Mouse (Mus musculus) NIH3T3 (cell line): ENCODE data around the gene Cbx5.
A peak's percentile ranks its signal among the peaks of the same experiment; 100 is the strongest.

Source experiments
- DNase-seq: peaks from one replicate; pipeline ENCODE4 v3.0.0-alpha.2; 2012; ENCODE audit warnings: low read depth

Gene Cbx5

DNA sequence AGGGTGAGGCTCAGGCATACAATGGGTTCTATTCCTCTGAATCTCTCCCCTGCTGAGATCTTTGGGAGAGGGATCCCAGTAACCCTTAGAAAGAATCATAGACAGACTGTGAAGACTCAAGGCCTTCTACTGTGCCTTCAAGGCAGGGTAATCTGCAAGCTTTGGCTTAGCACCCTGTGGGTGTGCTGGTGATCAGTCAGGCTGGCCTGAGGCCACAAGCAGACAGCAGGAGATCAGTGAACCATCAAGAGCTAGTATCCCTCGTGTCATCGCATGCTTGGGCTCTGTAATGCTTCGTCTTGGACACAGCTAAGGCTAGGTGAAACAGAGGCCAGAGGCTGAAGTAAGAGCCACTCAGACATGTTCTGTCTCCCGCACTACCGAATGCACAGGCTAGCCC lies 66.4 kb downstream of the Cbx5 start:
- DNase-seq: no peak

DNA sequence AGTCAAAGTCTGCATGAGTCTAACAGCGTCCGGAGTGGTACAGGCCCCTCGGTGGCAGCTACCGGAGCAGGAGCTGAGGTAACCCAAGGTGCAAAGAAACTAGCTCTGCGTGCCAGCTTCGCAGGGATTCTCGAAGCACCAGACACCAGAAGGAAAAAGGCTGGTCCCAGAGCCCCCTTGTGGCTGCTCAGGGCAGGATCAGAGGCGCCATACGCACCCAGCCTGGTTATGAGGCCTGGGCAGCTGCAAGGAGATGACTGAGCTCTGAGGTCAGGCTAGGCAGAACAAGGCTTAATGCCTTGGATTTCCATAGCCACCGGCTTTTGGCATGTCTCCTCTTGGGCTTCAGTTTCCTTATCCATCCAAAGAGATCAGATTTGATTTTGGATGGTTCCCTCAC lies 67.1 kb downstream of the Cbx5 start:
- DNase-seq: peak; percentile 85

DNA sequence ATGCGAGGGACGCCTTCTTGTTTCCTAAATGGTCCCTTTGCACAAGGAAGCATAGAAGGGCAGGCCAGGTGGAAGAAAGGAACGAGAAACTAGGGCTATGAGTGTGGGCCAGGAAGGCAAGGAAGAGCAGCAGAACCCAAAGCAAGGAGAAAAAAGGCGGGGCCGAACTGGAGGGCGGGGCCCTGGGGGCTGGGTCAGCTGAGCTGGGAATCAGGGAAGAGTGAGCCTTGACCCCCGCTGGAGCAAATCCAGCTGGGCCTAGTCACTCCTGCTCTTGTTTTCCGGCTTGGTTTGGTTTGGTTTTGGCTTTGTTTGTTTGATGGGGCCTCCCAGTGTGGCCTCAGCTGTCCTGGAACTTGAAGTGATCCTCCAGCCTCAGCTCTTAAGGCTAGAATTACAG lies 68.3 kb downstream of the Cbx5 start:
- DNase-seq: peak; percentile 61

DNA sequence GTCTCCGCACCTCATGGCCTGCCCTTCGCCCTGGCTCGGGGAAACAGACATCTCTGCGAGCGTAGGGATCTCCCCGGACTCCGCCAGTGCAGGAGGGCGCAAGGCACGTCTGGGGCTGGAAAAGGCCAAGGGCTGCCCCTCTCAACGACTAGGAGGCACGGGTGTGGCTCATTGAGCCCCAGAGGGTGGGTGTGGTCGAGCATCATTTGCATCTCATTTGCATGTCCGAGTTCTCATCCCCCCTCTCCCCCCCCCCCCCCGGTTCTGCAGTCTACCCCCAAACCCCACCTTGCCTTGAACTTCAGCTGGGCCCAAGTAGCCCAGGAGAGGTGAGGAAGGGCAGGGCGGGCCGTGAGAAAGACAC lies 69.3 kb downstream of the Cbx5 start:
- DNase-seq: no peak

DNA sequence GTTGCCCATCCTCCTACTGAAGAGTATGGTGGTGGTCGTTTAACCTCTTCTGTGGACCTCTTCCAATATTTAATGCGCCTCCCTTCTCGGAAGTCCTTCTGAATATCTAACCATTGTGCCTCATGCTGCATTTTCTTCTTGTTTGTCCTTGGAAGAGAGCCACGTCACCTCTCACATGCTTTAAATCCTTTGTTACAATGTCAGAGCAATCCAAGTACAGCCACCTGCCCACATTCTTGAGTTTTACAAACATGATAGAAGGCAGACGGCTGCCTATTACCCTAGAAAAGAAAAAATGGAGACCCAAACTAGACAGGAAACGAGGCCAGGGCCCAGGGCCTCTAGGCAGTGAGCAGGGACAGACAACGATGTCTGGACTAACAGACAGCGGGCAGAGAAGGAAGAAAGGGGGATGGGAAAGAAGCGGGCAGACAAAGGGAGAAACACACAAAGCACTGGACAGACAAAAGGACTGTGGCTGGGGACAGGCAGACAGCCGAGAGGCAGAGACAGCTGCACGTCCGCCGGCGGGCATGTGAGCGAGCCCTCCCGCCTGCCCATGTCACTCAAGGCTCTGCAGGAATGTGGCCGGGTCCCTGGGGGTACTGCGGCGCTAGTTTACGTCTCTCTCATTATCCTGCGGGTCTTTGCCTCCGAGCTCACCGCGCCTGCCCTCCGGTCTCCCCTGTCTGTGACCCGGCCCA lies 69.9 kb downstream of the Cbx5 start:
- no peak for DNase-seq

DNA sequence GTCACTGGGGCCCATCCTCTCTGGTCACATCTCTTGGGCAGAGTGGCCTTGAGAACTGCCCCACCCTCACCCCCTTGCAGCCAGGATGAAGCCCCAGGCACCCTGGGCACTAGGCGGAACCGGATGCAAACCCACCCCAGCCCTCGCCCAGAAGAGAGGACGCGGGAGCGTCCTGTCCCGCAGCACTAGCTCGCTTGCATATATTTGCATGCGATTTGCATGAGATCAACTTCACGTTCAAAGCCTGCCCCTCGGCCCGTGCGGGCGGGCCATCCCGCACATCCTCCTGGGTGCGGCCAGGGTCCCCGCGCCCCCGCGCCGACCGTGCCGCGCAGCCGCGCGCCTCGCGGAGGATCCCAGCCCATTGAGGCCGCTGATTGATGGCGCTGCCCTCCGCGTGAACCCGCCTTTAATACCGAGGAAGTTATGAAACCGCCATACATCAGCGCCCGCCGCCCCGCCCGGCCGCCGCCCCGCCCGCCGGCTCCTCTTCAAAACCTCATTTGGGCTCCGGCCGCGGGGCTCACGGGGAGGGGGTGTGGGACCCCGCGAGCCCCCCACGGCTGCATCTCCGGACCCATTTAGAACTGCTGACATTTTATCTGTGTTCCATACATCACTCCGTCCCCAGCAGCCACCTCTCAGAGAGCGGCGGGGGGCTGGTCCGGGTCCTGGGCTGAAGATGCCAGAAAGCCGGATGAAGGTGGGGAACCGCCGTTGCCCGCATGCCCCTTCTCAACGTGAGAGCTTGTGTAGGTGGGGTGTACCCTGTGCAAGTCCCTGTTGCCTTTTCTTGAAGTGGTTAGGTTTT lies 70.6 kb downstream of the Cbx5 start:
- peak; percentile 56 for DNase-seq

DNA sequence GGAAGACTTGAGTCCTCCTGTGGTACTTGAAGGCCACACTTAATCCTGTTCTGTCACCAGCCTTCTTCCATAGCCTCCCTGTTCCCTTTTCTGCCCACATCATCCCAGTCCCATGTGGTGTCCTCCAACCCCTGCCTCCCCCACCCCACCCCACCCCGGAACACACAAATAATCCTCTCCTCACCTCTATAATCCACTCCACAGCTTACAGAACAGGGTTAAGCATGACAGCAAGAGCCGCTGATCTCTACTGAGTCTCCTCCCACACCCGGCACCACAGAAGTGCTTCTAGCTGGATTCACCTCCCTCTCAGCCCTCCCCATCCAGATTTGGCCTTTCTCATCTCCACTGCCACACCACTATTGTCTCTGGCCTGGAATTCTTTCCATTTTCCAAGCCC lies 71.8 kb downstream of the Cbx5 start:
- no peak for DNase-seq

DNA sequence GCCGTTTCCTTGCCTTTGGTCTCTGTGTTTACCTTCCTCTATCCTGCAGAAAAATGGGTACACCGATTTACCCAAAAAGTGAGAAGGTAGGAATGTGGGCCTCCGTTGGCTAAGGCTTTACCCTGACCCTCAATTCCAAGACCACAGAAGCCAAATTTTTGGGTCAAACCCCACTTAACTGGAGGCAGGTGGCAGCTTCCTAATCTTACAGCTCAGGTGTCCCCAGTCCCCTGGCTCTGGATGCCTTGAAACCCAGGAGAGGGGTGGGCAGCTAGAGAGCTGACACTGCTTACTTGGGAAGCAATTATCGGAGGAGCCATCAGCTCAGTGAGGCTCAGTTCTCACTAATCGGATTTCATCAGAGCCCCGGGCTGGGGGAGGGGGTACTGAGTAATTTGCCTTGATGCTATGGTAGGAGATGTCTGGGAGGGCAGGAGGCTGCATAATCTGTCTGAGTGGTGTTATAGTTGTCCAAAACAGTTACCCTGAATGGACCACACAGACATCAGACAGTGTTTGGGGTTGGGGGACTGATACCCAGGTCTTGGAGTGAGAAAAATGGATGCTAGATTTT lies 72.5 kb downstream of the Cbx5 start, which contains the start of gene Smug1:
Gene Smug1, minus strand, starts transcription at position 51 of the 574 bp plus-strand sequence.
- DNase-seq: no peak

DNA sequence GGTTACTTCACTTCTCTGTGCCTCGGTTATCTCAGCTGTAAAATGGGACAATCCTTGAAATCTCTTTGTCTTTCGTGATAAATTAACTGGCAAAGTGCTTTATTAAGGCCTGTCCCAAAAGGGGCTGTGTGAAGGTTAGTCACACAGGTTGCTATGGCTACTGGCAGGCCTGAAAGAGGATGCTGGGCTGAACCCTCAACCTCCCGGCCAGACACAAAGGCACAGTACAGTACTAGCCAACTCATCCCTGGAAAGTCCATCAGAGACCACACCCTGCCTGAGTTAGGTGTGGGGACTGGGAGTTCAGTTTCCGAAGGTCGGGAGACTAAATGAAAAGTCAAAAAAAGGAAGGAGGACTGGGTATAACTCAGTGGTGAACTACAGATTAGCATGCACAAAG lies 73.7 kb downstream of the Cbx5 start:
- DNase-seq: no peak

DNA sequence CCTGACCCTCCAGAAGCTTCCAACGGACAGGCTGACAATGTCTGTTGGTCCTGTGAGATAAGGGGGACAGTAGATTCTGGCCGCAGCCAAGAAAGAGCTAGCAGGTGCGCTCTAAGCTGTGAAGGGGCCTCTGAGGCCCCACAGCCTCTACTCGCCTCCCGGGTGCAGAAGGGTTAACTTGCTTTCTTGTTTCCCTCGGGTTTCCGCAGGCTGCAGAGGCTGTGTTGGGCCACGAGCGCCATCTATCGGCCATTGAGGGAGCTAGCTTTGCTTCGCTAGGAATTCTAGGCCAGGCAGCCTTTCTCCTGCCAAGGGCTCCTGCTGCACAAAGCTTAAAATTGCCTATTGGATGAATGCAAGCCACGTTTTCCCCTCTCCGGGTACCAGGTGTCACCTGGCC lies 74.2 kb downstream of the Cbx5 start:
- DNase-seq: peak; percentile 97

DNA sequence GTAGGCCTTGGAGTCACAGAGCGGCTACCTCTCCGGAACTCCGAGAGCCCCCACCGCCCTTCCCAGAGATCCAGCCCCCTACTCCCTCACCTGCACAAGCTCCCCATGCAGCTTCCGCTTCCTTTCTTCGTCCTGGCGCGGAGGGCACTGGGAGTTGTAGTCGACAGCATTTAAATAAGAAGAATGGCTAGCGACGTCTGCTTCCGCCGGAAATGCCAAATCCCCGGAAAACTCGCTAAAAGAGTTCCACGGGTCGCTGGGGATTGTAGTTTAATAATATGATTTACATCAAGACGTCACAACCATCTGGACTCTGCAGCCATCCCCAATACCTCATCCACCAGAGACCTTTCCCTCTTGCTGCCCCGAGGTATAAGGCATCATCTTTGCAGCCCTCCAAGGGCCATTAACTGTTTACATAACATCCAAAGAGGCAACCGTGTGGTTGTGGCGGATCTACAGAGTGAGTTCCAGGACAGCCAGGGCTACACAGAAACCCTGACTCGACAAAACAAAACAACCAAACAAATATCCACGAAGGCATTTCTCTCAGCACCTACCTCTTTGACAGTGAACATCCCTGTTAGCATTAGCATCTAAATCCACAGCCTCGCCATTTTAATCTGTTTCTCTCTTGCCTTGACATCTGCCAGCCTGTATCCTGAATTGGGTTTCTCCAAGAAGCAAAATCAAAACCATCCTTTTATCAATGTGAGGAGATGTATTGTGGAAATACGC lies 76.3 kb downstream of the Cbx5 start:
- peak; percentile 96 for DNase-seq

DNA sequence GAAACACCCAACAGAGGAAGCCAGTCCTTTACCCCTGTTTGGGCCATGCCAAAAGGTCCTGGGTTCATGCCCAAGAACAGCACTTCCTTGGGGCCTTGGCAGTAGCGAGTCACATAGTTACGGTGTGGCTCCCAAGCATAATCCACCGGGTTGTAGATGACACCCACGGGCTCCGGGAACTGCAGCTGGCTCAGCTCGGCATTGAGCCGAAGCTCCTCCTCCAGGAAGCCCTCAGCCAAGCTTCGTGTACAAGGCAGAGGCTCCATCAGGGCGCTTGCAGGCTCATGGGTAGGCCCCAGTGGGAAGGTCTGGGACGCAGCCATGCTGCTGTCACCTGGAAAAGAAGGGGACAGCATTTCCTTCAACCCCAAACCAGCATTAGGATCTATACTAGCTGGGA lies 82.0 kb downstream of the Cbx5 start:
- no peak for DNase-seq

DNA sequence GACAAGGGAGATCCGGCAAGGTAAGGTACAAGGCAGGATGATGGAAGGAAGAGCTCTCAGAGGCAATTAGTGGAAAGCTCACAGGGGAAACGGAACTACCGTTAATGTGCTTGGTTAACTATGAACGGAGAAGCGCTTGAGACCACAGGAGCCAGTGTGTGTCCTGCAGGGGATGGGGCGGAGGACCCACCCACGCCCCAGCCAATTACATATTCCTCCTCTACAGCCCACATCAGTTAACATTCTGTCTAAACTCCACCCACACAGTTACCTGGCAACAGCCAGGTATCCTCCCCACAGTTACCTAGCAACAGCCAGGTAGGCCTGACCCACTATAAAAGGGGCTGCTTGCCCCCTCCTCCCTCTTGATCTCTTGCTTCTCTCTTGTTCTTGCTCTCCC lies 82.7 kb downstream of the Cbx5 start:
- DNase-seq: no peak

DNA sequence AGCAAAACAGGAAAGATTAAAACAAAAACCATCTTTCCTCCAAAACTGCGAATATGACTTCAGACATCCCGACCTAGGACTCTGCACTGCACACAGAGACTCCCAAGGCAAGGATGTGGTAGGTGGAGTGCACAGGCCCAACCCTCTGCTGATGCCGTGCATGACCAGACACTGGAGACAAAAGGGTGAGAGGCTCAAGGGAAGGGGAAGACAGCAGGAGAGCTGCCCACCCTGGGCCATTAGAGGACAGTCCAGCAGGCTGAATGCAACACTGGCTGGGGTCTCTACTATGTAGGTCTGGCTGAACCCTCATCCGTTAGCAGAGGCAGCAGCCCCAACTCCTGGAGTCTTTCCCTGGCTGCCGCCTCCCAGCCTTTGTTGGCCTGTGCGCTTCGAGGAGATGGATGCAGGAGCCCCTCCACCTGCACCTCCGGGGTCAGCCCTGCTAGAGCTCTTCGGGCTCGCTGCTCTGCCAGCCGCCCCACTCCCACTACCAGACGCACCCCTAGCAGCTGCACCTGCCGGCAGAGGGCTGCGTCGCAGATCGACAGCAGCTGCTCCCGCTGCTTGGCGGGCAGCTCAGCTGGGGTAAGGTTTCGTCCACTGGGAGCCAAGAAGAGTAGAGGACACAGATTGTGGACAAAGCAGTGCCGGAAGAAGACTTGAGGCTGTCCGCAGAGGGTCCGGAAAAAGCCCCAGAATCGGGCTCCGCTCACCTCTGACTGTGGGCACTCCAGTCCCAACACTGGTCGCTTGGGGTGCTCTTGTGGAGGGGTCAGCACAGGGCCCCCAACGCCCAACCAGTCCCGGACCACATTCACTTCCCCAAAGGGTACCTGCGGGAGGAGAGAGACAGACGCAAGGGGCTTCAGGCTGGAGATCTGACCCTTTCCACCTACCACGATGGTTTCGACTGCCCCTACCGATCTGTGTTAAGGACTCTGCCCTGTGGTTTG lies 84.0 kb downstream of the Cbx5 start:
- no peak for DNase-seq

DNA sequence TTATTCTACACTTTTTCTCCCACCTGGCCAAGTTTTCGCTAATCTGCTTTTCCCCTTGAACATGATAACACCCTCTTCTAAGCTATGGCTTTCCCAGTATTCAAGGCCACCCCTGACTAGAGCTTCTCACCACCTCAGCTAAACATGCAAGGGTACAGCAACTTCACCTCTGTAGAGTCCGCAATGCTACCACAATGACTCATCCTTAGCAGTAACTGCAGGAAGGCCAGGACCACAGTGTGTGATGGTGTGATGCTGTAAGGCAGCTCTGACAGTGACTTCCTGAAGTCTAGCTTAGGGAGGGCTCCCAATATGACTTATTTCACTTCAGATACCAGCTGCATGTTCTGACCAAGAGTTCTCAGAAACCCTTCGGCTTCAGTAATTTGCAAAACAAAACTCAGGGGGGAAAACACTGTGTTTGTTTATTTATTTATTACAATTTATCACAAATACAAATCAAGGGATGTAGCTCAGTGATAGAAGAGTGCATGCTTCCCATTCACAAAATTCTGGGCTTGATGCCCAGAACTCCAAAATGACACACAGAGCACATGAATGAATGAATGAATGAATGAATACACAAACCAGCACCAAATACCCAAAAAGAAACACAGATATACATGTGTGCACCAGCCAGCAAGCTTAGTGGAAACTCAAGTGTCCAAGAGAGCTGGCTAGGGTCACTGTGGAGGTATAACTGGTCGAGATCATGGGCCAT lies 86.6 kb downstream of the Cbx5 start:
- peak; percentile 57 for DNase-seq

DNA sequence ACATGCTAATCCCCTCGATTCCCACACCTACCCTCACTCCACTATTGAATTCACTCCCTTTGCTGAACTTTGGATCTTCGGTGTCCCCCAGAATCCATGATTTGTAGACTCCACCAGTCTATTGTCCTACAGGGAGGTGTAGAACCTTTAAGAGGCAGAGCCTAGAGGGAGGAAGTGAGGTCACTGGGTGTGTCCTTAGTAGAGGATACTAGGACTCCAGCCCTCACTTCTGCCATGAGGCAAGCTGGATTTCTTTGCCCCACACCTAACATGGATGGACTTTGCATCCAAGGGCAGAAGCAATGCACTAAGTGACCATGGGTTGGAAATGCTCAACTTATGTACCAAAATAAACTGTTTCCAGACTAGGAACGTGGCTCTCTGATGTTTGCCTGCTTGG lies 87.2 kb downstream of the Cbx5 start:
- DNase-seq: no peak

DNA sequence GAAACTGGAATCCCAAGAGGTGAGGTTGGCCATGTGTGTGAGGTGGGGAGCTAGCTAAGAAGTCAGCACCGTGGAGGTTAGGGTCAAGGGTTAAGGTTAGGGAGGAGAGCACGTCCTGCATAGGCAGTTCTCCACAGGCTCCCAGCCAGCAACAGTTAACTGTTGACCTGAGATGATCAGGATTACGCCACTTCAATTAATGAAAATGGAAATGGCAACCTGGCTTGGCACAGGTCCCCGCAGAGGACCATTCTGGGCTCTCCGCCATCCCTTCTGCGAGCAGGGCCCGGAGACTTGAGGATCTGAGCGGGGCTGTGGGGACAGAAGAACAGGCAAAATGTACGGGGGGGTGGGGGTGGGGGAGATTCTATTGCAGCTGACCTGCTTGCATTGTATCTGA lies 91.8 kb downstream of the Cbx5 start:
- DNase-seq: no peak

DNA sequence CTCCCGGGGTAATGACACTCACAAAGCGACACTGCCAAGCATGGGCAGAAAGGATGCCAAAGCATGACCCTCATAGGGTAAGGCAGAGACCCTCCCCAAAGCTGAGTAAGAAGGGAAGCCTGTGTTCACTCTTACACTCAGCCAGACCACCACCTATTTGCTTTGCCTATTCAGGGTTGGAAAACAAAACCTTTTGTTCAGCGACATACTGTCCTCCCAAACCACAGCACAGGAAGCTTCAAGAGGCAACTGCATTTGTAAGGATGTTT lies 92.3 kb downstream of the Cbx5 start:
- DNase-seq: no peak

DNA sequence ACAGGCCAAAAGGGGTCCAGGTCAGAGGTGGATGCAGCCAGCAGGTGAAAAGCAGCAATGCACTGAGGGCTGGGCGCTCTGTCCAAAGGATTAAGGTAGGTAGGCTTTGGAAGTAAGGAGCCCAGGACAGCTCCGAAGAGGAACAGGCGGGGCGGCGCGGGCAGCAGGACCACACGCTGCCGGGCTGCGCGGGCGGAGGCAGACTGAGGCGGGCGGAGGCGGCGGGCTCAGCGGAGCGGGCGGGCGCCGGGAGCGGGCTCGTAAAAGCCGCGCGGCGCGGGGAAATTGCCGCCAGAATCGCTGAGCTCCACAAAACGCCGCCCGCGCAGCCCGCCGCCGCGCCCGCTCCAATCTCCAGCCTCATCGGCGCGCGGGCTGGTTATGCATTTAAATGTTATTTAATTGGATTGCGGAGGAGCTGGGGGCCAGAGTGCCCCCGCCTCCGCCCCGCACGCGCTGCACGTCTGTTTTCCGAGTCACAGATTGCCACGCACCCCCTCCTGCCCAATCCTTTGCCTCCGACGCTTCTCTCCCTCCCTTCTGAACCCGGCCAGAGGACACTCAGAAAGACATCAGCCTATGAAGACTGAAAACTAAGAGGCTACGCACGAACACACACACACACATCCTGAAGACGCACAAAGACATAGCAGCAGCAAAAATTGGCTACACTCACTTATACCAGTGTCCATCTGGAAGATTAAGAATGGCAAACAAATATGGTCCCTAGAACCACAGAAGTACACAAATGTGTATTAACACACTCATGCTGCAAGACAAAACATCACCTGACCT lies 92.8 kb downstream of the Cbx5 start:
- DNase-seq: peak; percentile 26

DNA sequence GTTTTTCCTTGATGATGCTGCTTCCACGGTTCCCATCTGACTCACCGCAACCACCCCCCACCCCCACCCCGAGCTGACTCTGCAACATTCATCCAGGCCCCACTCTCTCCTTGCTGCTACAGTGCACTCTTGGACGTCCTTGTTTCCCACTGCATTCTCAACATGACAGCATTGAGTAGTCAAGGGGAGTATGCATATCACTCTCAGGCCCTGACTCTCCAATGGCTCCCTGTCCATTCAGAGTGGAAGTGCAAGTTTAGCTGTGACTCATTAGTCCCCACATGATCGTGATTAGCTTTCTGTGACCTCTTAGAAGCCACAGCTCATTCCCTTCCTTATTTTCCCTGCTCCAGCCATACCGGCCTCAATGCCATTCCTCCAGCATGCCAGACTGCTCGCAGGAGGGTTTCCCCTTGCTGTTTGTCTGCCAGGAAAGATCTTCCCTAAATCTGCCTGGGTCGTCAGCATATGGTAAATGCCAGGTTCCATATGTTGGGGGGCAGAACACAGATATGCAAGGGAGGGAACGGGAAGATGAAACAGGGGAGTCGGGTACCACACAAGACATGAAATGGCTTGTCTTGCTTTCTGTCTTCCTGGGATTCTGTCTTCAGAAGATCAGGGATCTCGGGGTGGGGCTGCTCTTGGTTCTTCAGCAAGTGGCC lies 93.8 kb downstream of the Cbx5 start:
- peak; percentile 79 for DNase-seq
